Mouse (Mus musculus): ENCODE results near the gene Itgb3bp.

Gene Itgb3bp

GRCm38 (mm10) chr4:99929613-99930517 lies at the start of gene Itgb3bp:
Gene Itgb3bp, minus strand, starts transcription at chr4:99929813.
- peak; percentile 85 for DNase-seq

GRCm38 (mm10) chr4:99979326-99979725 lies 49.7 kb upstream of the Itgb3bp start:
- no peak for DNase-seq

- DNase-seq = no peak
Observed at GRCm38 (mm10) chr4:99974375-99974774, 44.8 kb upstream of the Itgb3bp start.

- no peak for DNase-seq
Observed at GRCm38 (mm10) chr4:99973931-99974330, 44.3 kb upstream of the Itgb3bp start.

GRCm38 (mm10) chr4:99972886-99973285 lies 43.3 kb upstream of the Itgb3bp start:
- no peak for DNase-seq

- DNase-seq = peak; percentile 35
Observed at GRCm38 (mm10) chr4:99970097-99970496, 40.5 kb upstream of the Itgb3bp start.

GRCm38 (mm10) chr4:99969328-99969727 lies 39.7 kb upstream of the Itgb3bp start:
- DNase-seq = peak; percentile 68

- no peak for DNase-seq
Observed at GRCm38 (mm10) chr4:99966555-99966954, 36.9 kb upstream of the Itgb3bp start.

GRCm38 (mm10) chr4:99959308-99959707 lies 29.7 kb upstream of the Itgb3bp start:
- DNase-seq = no peak

GRCm38 (mm10) chr4:99958084-99958815 lies 28.6 kb upstream of the Itgb3bp start:
- DNase-seq = no peak

- no peak for DNase-seq
Observed at GRCm38 (mm10) chr4:99957186-99957585, 27.6 kb upstream of the Itgb3bp start.

GRCm38 (mm10) chr4:99955396-99955795 lies 25.8 kb upstream of the Itgb3bp start:
- DNase-seq = no peak

- no peak for DNase-seq
Observed at GRCm38 (mm10) chr4:99953904-99954303, 24.3 kb upstream of the Itgb3bp start.

GRCm38 (mm10) chr4:99947896-99948295 lies 18.3 kb upstream of the Itgb3bp start:
- no peak for DNase-seq

GRCm38 (mm10) chr4:99947192-99947591 lies 17.6 kb upstream of the Itgb3bp start:
- DNase-seq = no peak

- no peak for DNase-seq
Observed at GRCm38 (mm10) chr4:99946516-99946915, 16.9 kb upstream of the Itgb3bp start.

- DNase-seq = no peak
Observed at GRCm38 (mm10) chr4:99945011-99945410, 15.4 kb upstream of the Itgb3bp start.

GRCm38 (mm10) chr4:99944606-99945005 lies 15.0 kb upstream of the Itgb3bp start:
- DNase-seq = no peak

GRCm38 (mm10) chr4:99941655-99942414 lies 12.2 kb upstream of the Itgb3bp start:
- DNase-seq = peak; percentile 49

GRCm38 (mm10) chr4:99939711-99940505 lies 10.3 kb upstream of the Itgb3bp start:
- DNase-seq = peak; percentile 29

GRCm38 (mm10) chr4:99936278-99936677 lies 6.7 kb upstream of the Itgb3bp start:
- DNase-seq = no peak

GRCm38 (mm10) chr4:99934859-99935258 lies 5.2 kb upstream of the Itgb3bp start:
- peak; percentile 43 for DNase-seq

Data from kidney, postnatal 10 days (tissue).